ENCODE assay signal across 16 mouse cellular contexts in genomic region chr15:98526057-98526456, GRCm38 (mm10). TPM values are rescaled to one million over a fixed set of nuclear protein-coding genes. Genes with fewer than 3 reads are reported as not detected.
A peak's percentile ranks its signal among the peaks of the same experiment; 100 is the strongest.
DNase-seq lines count a peak whose midpoint lies in the region; ATAC-seq and TF ChIP-seq lines count a peak whose summit lies in the region.
"Had no signal": no experiment of that assay in that cellular context is flagged by ENCODE, and none has a peak within 500 bp of the region (broad histone marks: within the 10 kb centered on the region; RNA-seq: fewer than 3 reads in every experiment).

No protein-coding gene starts in this region.

- H3K27ac ChIP-seq in hindbrain, embryonic 13.5 days, result 0 out of 2 replicates have a peak overlapping the region, but pooled peaks have one; percentile 12
- H3K27ac ChIP-seq in hindbrain, embryonic 14.5 days, result no peak overlapping the region
- H3K27ac ChIP-seq in stomach, postnatal 0 days (replicated peaks), result no peak overlapping the region
- H3K27ac ChIP-seq: limb, embryonic 13.5 days had no signal

- peaks cover 21% of the 10 kb centered on the region for H3K4me1 ChIP-seq in hindbrain, embryonic 13.5 days (replicated peaks)
- H3K4me1 ChIP-seq in hindbrain, embryonic 14.5 days (replicated peaks; ENCODE audit: control insufficient read depth, insufficient read depth, low read length), result no peaks in the 10 kb centered on the region
- no peaks in the 10 kb centered on the region for H3K4me1 ChIP-seq in stomach, postnatal 0 days (replicated peaks; ENCODE audit: control insufficient read depth, insufficient read depth)
- H3K4me1 ChIP-seq: limb, embryonic 13.5 days had no signal

- no peak for DNase-seq in hindbrain, embryonic 14.5 days (ENCODE audit: low spot score)
- peak; percentile 48 for DNase-seq in NIH3T3 (ENCODE audit: low read depth)
- DNase-seq in fibroblast of lung, adult 2 months (ENCODE audit: low read depth), result peak; percentile 78
- DNase-seq in stomach, postnatal 0 days (ENCODE audit: low spot score), result no peak
- DNase-seq in thymus, adult 18-20 months, result no peak
- DNase-seq in gastrocnemius, adult 18-20 months (ENCODE audit: low spot score), result no peak
- DNase-seq: cerebellum, postnatal 10 days; kidney, postnatal 36 days; lung, postnatal 36 days; thymus, adult 2 months had no signal

- H3K4me2 ChIP-seq in hindbrain, embryonic 13.5 days, result no peak overlapping the region
- no peak overlapping the region for H3K4me2 ChIP-seq in hindbrain, embryonic 14.5 days (replicated peaks)
- H3K4me2 ChIP-seq in stomach, postnatal 0 days (replicated peaks; ENCODE audit: low read depth), result no peak overlapping the region
- H3K4me2 ChIP-seq: limb, embryonic 13.5 days had no signal

- TF ChIP-seq EP300 in stomach, postnatal 0 days (optimal IDR thresholded peaks at IDR 0.05), result no peak

- H3K9ac ChIP-seq in hindbrain, embryonic 13.5 days, result no peak overlapping the region
- H3K9ac ChIP-seq in hindbrain, embryonic 14.5 days, result no peak overlapping the region
- no peak overlapping the region for H3K9ac ChIP-seq in stomach, postnatal 0 days (ENCODE audit: low read length)
- H3K9ac ChIP-seq: limb, embryonic 13.5 days had no signal

- no peak for TF ChIP-seq CTCF in stomach, postnatal 0 days (IDR thresholded peaks at IDR 0.05; ENCODE audit: low read depth)

- H3K9me3 ChIP-seq in hindbrain, embryonic 13.5 days, result no peaks in the 10 kb centered on the region
- H3K9me3 ChIP-seq in hindbrain, embryonic 14.5 days (ENCODE audit: control insufficient read depth, low read length), result no peaks in the 10 kb centered on the region
- no peaks in the 10 kb centered on the region for H3K9me3 ChIP-seq in stomach, postnatal 0 days (ENCODE audit: control insufficient read depth, low read length)
- H3K9me3 ChIP-seq: limb, embryonic 13.5 days had no signal

- 48% methylated on average over 5 of the region's 5 CpGs for WGBS in hindbrain, embryonic 13.5 days
- 51% methylated on average over 5 of the region's 5 CpGs for WGBS in hindbrain, embryonic 14.5 days
- WGBS in stomach, postnatal 0 days, result 67% methylated on average over 5 of the region's 5 CpGs

- no peaks in the 10 kb centered on the region for H3K27me3 ChIP-seq in hindbrain, embryonic 13.5 days
- H3K27me3 ChIP-seq in hindbrain, embryonic 14.5 days (ENCODE audit: control insufficient read depth, insufficient read depth, low read length), result no peaks in the 10 kb centered on the region
- H3K27me3 ChIP-seq in stomach, postnatal 0 days (ENCODE audit: control insufficient read depth, insufficient read depth, low read length), result no peaks in the 10 kb centered on the region
- H3K27me3 ChIP-seq: limb, embryonic 13.5 days had no signal

- no peak for ATAC-seq in hindbrain, embryonic 13.5 days (ENCODE audit: low FRiP score)
- ATAC-seq in hindbrain, embryonic 14.5 days (ENCODE audit: low FRiP score), result no peak
- ATAC-seq in stomach, postnatal 0 days (ENCODE audit: low FRiP score, low TSS enrichment), result 0 out of 2 replicates have a peak, but pooled peaks have one; percentile 46
- no peak for ATAC-seq in CD4-positive, CD25-positive, alpha-beta regulatory T cell, adult 4 months
- ATAC-seq: intestine, embryonic 16.5 days had no signal

- H3K4me3 ChIP-seq in hindbrain, embryonic 13.5 days, result no peak overlapping the region
- no peak overlapping the region for H3K4me3 ChIP-seq in hindbrain, embryonic 14.5 days (replicated peaks; ENCODE audit: low read length)
- no peak overlapping the region for H3K4me3 ChIP-seq in stomach, postnatal 0 days (ENCODE audit: low read depth, low read length)
- H3K4me3 ChIP-seq: limb, embryonic 13.5 days had no signal

- peaks cover 93% of the 10 kb centered on the region for H3K36me3 ChIP-seq in hindbrain, embryonic 13.5 days
- peaks cover 99% of the 10 kb centered on the region for H3K36me3 ChIP-seq in hindbrain, embryonic 14.5 days (replicated peaks; ENCODE audit: control insufficient read depth, insufficient read depth)
- peaks cover 25% of the 10 kb centered on the region for H3K36me3 ChIP-seq in stomach, postnatal 0 days (ENCODE audit: control insufficient read depth, insufficient read depth, low read length)

RNA-seq across cellular contexts. Expression of gene Kansl2, which starts 8.0 kb away (rescaled TPM):
- polyA plus RNA-seq in hindbrain, embryonic 13.5 days (2015; fragmentation: Nextera tagmentation; extraction: Ambion mirVana), result 131 and 132 TPM in 2 replicates
- 99.5 and 100 TPM in 2 replicates for polyA plus RNA-seq in hindbrain, embryonic 14.5 days (2014; fragmentation: Nextera tagmentation; extraction: Ambion mirVana)
- polyA plus RNA-seq in stomach, postnatal 0 days (2015; fragmentation: Nextera tagmentation; extraction: Ambion mirVana), result 44.3 and 44.9 TPM in 2 replicates
- 10 to 100 TPM; 27.2 to 36.2 TPM for polyA plus RNA-seq in CD4-positive, CD25-positive, alpha-beta regulatory T cell, adult 4 months (2017; shearing (Covaris generic))
- 10 to 100 TPM; 60.8 to 60.9 TPM for total RNA-seq in gastrocnemius, adult 18-20 months (2021)

RNA-seq across cellular contexts. Expression of gene Olfr279, which starts 33.9 kb away (rescaled TPM):
- polyA plus RNA-seq in hindbrain, embryonic 13.5 days (2015; fragmentation: Nextera tagmentation; extraction: Ambion mirVana), result not detected in 2 replicates
- not detected in 2 replicates for polyA plus RNA-seq in hindbrain, embryonic 14.5 days (2014; fragmentation: Nextera tagmentation; extraction: Ambion mirVana)
- polyA plus RNA-seq in stomach, postnatal 0 days (2015; fragmentation: Nextera tagmentation; extraction: Ambion mirVana), result not detected in 2 replicates
- not detected for polyA plus RNA-seq in CD4-positive, CD25-positive, alpha-beta regulatory T cell, adult 4 months (2017; shearing (Covaris generic))
- not detected for total RNA-seq in gastrocnemius, adult 18-20 months (2021)
- total RNA-seq: hematopoietic stem cell, adult 5-6 weeks had no signal
- polyA plus RNA-seq: embryonic facial prominence, embryonic 14.5 days; intestine, embryonic 16.5 days; limb, embryonic 13.5 days; thymus, adult 2 months had no signal

RNA-seq across cellular contexts. Expression of gene Lalba, which starts 43.5 kb away (rescaled TPM):
- polyA plus RNA-seq in hindbrain, embryonic 13.5 days (2015; fragmentation: Nextera tagmentation; extraction: Ambion mirVana), result not detected in 2 replicates
- not detected in 2 replicates for polyA plus RNA-seq in hindbrain, embryonic 14.5 days (2014; fragmentation: Nextera tagmentation; extraction: Ambion mirVana)
- 0.42 and 0.70 TPM in 2 replicates for polyA plus RNA-seq in stomach, postnatal 0 days (2015; fragmentation: Nextera tagmentation; extraction: Ambion mirVana)
- polyA plus RNA-seq in CD4-positive, CD25-positive, alpha-beta regulatory T cell, adult 4 months (2017; shearing (Covaris generic)), result under 1 TPM in 1 of 2 experiments, not detected in 1; 0.56 TPM
- not detected for total RNA-seq in gastrocnemius, adult 18-20 months (2021)
- total RNA-seq: hematopoietic stem cell, adult 5-6 weeks had no signal
- polyA plus RNA-seq: embryonic facial prominence, embryonic 14.5 days; intestine, embryonic 16.5 days; thymus, adult 2 months had no signal

RNA-seq across cellular contexts. Expression of gene Ccnt1, which starts 44.7 kb away (rescaled TPM):
- 69.7 and 77.0 TPM in 2 replicates for polyA plus RNA-seq in hindbrain, embryonic 13.5 days (2015; fragmentation: Nextera tagmentation; extraction: Ambion mirVana)
- 59.8 and 65.1 TPM in 2 replicates for polyA plus RNA-seq in hindbrain, embryonic 14.5 days (2014; fragmentation: Nextera tagmentation; extraction: Ambion mirVana)
- 20.8 and 23.9 TPM in 2 replicates for polyA plus RNA-seq in stomach, postnatal 0 days (2015; fragmentation: Nextera tagmentation; extraction: Ambion mirVana)
- 100 to 1,000 TPM; 103 to 104 TPM for polyA plus RNA-seq in CD4-positive, CD25-positive, alpha-beta regulatory T cell, adult 4 months (2017; shearing (Covaris generic))
- 10 to 100 TPM; 21.1 to 24.3 TPM for total RNA-seq in gastrocnemius, adult 18-20 months (2021)

RNA-seq across cellular contexts. Expression of gene 4930415O20Rik, which starts 44.7 kb away (rescaled TPM):
- polyA plus RNA-seq in hindbrain, embryonic 13.5 days (2015; fragmentation: Nextera tagmentation; extraction: Ambion mirVana), result 0.39 TPM in 1 of 2 replicates, not detected in the other
- not detected in 2 replicates for polyA plus RNA-seq in hindbrain, embryonic 14.5 days (2014; fragmentation: Nextera tagmentation; extraction: Ambion mirVana)
- polyA plus RNA-seq in stomach, postnatal 0 days (2015; fragmentation: Nextera tagmentation; extraction: Ambion mirVana), result 0.19 and 0.36 TPM in 2 replicates
- polyA plus RNA-seq in CD4-positive, CD25-positive, alpha-beta regulatory T cell, adult 4 months (2017; shearing (Covaris generic)), result not detected
- total RNA-seq in gastrocnemius, adult 18-20 months (2021), result under 1 TPM in 1 of 2 experiments, not detected in 1; 0.91 TPM
- total RNA-seq: hematopoietic stem cell, adult 5-6 weeks had no signal
- polyA plus RNA-seq: embryonic facial prominence, embryonic 14.5 days; limb, embryonic 13.5 days had no signal

Comparison
In these comparisons a context has a peak if more than half of its experiments do, and no peak if none do; other contexts are left out.
1. DNase-seq: peak in NIH3T3 (single experiment) and fibroblast of lung, adult 2 months (single experiment); none in hindbrain, embryonic 14.5 days (single experiment), stomach, postnatal 0 days (single experiment), thymus, adult 18-20 months (0 of 2) and gastrocnemius, adult 18-20 months (single experiment).